Mouse (Mus musculus): Measurements from ENCODE around the gene Ptprcap. TPM values are rescaled to one million over a fixed set of nuclear protein-coding genes. Genes with fewer than 3 reads are reported as not detected.

Gene Ptprcap
- polyA plus RNA-seq, 1 experiment from 2014 or later = 0.74 TPM

DNA sequence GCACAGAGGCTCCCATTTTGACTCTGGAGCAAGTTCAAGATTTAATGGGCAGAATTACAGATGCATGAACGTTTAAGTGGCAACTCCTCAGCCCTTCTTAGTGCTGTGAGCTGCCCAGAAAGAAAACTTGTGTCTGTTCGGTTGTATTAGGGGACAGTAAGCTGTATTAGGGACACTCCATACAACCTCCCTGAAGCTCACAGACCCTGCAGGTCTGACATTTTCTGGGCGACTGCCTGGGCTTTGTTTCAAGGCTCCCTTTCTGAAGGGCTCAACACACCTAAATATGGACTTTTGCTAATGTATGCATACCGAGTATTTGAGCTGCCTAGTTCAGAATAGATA is 10.1 kb downstream of the Ptprcap start:
- WGBS = 36% methylated on average over 4 of the region's 4 CpGs
- Histone ChIP-seq H3K4me3 (replicated peaks) (peak overlapping the region; percentile 78), H3K4me1 (peaks cover 14% of the 10 kb centered on the region), H3K4me2 (peak overlapping the region; percentile 93), H3K27me3 (no peaks in the 10 kb centered on the region), H3K27ac (peak overlapping the region; percentile 61), H3K9ac (peak overlapping the region; percentile 74), H3K9me3 (no peaks in the 10 kb centered on the region), H3K36me3 (replicated peaks) (peaks cover 28% of the 10 kb centered on the region)
- peak; percentile 34 for ATAC-seq (ENCODE audit: low FRiP score)

DNA sequence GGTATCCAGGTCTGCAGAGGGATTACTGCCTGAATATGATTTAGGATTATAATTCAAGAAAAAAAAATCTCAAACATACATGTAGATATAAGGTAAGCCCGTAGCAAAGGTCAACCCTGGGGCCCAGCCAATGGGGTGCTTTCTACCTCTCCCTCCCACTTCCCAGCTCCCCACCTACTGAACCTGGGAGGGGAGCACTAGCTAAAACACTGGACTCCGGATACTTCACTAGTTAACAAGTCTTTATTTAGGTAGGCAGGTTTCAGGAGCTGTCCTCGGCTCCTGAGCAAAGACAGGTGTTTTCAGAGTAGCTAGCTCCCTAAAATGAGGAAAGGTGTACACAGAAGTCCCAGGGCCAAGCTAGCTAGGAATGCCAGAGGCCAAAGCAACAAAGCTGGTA is 10.7 kb downstream of the Ptprcap start:
- no peak for ATAC-seq (ENCODE audit: low FRiP score)
- Histone ChIP-seq H3K27ac (no peak overlapping the region), H3K27me3 (no peaks in the 10 kb centered on the region), H3K9me3 (no peaks in the 10 kb centered on the region), H3K4me3 (replicated peaks) (no peak overlapping the region), H3K4me2 (no peak overlapping the region), H3K9ac (no peak overlapping the region), H3K36me3 (replicated peaks) (peaks cover 23% of the 10 kb centered on the region), H3K4me1 (peaks cover 14% of the 10 kb centered on the region)
- WGBS = 83% methylated on average over 3 of the region's 3 CpGs

DNA sequence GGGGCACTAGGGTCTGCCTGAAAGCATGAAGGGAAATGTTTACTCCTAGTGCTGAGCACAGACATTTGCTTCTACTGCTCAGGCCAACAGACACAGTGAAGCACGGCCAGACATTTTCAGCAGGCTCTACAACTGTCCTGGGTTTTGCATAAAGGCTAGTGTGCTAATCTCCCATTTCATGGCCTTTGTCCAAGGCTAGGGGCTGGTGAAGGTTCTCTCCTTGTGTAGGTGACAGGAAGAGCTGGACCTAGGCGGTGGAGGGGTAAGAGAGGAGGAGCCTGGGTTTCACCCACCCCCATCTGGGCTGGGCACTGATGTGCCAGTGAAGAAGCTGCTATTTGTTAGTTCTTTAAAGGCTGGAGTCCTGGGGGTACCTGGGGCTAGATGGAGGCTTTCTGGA is 11.3 kb downstream of the Ptprcap start:
- Histone ChIP-seq H3K9ac (no peak overlapping the region), H3K9me3 (no peaks in the 10 kb centered on the region), H3K4me3 (replicated peaks) (no peak overlapping the region), H3K27me3 (no peaks in the 10 kb centered on the region), H3K4me2 (no peak overlapping the region), H3K27ac (no peak overlapping the region), H3K4me1 (peaks cover 15% of the 10 kb centered on the region), H3K36me3 (replicated peaks) (peaks cover 16% of the 10 kb centered on the region)
- 64% methylated on average over 2 of the region's 2 CpGs for WGBS
- ATAC-seq (ENCODE audit: low FRiP score) = no peak

DNA sequence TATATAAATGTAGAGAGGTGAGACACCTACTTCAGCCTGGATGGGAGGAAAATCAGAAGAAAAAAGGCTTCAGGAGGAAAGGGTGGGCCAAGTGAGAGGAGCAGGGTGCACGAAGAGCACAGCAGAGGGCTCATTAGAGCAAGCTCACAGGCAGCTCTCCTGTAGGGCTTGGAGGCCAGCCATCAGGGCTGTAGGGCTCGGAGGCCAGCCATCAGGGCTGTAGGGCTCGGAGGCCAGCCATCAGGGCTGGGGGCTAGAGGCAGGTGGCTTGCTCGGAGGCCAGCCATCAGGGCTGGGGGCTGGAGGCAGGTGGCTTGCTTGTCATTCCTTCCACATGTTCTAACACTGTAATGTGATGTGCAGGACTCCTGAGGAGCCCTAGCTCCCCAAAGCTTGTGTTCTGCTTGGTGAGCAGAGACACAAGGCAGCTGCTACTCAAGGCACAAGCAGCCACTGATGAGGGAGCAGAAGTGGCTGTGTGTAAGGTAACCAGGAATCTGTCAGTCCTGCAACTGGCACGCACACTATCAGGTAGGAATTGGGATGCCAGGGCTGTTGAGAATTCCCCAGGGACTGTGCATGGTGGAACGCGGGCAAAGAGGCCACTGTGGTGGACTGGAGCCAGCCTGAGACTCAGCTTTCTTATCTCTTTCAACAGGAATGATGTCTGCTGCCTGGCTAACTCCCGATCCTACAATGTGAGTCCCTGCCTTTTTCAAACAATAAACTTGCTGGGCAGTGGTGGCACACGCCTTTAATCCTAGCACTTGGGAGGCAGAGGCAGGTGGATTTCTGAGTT is 13.5 kb downstream of the Ptprcap start:
- Histone ChIP-seq H3K36me3 (replicated peaks) (peaks cover under 1% of the 10 kb centered on the region; the same call in 1 of the 2 replicates), H3K4me3 (replicated peaks) (no peak overlapping the region), H3K9ac (no peak overlapping the region), H3K27me3 (0 out of 2 replicates have a peak, but pooled peaks cover 5% of the 10 kb centered on the region), H3K9me3 (no peaks in the 10 kb centered on the region), H3K4me2 (no peak overlapping the region), H3K4me1 (peaks cover 21% of the 10 kb centered on the region), H3K27ac (no peak overlapping the region)
- WGBS = 77% methylated on average over 9 of the region's 9 CpGs
- no peak for ATAC-seq (ENCODE audit: low FRiP score)

DNA sequence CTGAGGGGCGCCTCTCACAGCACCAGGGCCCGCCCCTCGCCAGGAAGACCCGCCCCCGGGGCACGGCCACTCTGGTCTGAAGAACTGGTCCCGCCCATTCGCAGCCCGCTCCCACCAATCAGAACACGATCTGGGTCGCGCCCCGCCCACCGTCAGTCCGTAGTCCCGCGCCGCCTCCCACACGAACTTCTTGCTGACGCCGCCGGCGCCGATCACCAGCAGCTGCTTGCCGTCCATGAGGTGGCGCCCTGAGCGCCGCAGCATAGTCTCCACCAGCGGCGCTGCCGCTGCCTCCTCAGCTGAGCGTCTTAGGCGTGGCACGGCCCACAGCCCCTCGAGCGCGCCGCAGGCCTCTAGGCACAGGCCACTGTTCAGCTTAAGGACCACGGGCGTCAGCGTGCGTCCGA is 16.0 kb downstream of the Ptprcap start:
- H3K27ac ChIP-seq = peak overlapping the region; percentile 88
- H3K36me3 ChIP-seq (replicated peaks) = no peaks in the 10 kb centered on the region
- peaks cover 8% of the 10 kb centered on the region for H3K4me1 ChIP-seq
- H3K27me3 ChIP-seq = 0 out of 2 replicates have a peak, but pooled peaks cover 5% of the 10 kb centered on the region
- H3K9me3 ChIP-seq = no peaks in the 10 kb centered on the region
- peak overlapping the region; percentile 80 for H3K4me2 ChIP-seq
- peak overlapping the region; percentile 43 for H3K4me3 ChIP-seq (replicated peaks)
- peak; percentile 97 for ATAC-seq (ENCODE audit: low FRiP score)
- peak overlapping the region; percentile 84 for H3K9ac ChIP-seq
- under 1% methylated on average over 40 of the region's 43 CpGs for WGBS

GRCm38 (mm10) chr19:4169810-4170209 is 16.4 kb downstream of the Ptprcap start:
- 0 out of 2 replicates have a peak, but pooled peaks cover 5% of the 10 kb centered on the region for H3K27me3 ChIP-seq

DNA sequence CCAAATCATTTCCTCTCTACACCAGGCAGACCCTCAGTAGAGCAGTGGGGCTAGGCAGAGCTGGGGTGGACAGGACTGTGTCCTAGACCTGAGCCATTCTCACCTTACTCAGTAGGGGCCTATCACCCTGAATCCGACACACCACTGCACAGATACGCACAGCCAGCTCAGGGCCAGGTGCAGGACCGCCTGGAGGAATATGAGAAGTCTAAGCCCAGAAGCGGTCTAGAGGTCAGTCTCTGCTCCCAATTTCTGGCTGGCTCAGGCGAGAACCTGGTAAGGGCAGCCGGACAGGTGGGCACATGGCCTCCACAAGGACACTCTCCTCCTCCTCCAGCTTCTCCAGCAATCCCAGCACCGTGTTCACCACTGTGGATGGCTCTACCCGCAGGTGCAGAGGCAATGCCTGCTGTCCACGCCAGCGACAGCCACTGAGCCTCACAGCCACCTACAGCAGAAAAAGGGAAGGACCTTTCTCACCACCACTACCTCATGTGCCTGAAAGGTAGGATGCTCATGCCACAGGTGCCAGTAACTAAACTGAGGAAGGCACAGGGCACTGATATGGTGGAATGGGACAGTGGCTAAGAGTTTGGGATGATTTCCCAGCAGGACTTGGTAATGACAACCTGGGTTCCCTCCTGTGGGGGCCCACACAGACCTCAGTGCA is 17.5 kb downstream of the Ptprcap start:
- no peak overlapping the region for H3K27ac ChIP-seq

More at GRCm38 (mm10) chr19:4169810-4170209, 16.4 kb downstream of the Ptprcap start:
- peak overlapping the region; percentile 43 for H3K4me3 ChIP-seq (replicated peaks)
- ATAC-seq (ENCODE audit: low FRiP score) = peak; percentile 56
- 9% methylated on average over 27 of the region's 27 CpGs for WGBS
- peak overlapping the region; percentile 88 for H3K27ac ChIP-seq
- peak overlapping the region; percentile 80 for H3K4me2 ChIP-seq
- H3K4me1 ChIP-seq = peaks cover 8% of the 10 kb centered on the region
- H3K9ac ChIP-seq = peak overlapping the region; percentile 84
- H3K36me3 ChIP-seq (replicated peaks) = no peaks in the 10 kb centered on the region
- H3K9me3 ChIP-seq = no peaks in the 10 kb centered on the region

GRCm38 (mm10) chr19:4171393-4172290 is 18.2 kb downstream of the Ptprcap start:
- no peak overlapping the region for H3K4me3 ChIP-seq (replicated peaks)
- WGBS = 73% methylated on average over 13 of the region's 13 CpGs
- no peak overlapping the region for H3K27ac ChIP-seq

More for the DNA sequence above, 17.5 kb downstream of the Ptprcap start:
- Histone ChIP-seq H3K9me3 (no peaks in the 10 kb centered on the region), H3K27me3 (0 out of 2 replicates have a peak, but pooled peaks cover 5% of the 10 kb centered on the region), H3K36me3 (replicated peaks) (no peaks in the 10 kb centered on the region), H3K4me3 (replicated peaks) (no peak overlapping the region), H3K9ac (no peak overlapping the region), H3K4me1 (peaks cover 18% of the 10 kb centered on the region), H3K4me2 (no peak overlapping the region)
- 91% methylated on average over 10 of the region's 10 CpGs for WGBS
- no peak for ATAC-seq (ENCODE audit: low FRiP score)

GRCm38 (mm10) chr19:4172925-4173324 is 19.5 kb downstream of the Ptprcap start:
- no peak overlapping the region for H3K27ac ChIP-seq
- ATAC-seq (ENCODE audit: low FRiP score) = no peak
- H3K27me3 ChIP-seq = peaks cover 12% of the 10 kb centered on the region; the same call in 1 of the 2 replicates
- 61% methylated on average over 11 of the region's 11 CpGs for WGBS
- H3K9me3 ChIP-seq = no peaks in the 10 kb centered on the region
- H3K4me1 ChIP-seq = peaks cover 18% of the 10 kb centered on the region
- H3K4me3 ChIP-seq (replicated peaks) = no peak overlapping the region
- no peak overlapping the region for H3K4me2 ChIP-seq
- 0 out of 2 replicates have a peak overlapping the region, but pooled peaks have one; percentile 4 for H3K9ac ChIP-seq
- H3K36me3 ChIP-seq (replicated peaks) = no peaks in the 10 kb centered on the region

More at GRCm38 (mm10) chr19:4171393-4172290, 18.2 kb downstream of the Ptprcap start:
- H3K9ac ChIP-seq = no peak overlapping the region
- 0 out of 2 replicates have a peak, but pooled peaks cover 6% of the 10 kb centered on the region for H3K27me3 ChIP-seq
- H3K4me2 ChIP-seq = no peak overlapping the region
- no peaks in the 10 kb centered on the region for H3K9me3 ChIP-seq
- no peaks in the 10 kb centered on the region for H3K36me3 ChIP-seq (replicated peaks)
- no peak for ATAC-seq (ENCODE audit: low FRiP score)
- H3K4me1 ChIP-seq = peaks cover 18% of the 10 kb centered on the region

DNA sequence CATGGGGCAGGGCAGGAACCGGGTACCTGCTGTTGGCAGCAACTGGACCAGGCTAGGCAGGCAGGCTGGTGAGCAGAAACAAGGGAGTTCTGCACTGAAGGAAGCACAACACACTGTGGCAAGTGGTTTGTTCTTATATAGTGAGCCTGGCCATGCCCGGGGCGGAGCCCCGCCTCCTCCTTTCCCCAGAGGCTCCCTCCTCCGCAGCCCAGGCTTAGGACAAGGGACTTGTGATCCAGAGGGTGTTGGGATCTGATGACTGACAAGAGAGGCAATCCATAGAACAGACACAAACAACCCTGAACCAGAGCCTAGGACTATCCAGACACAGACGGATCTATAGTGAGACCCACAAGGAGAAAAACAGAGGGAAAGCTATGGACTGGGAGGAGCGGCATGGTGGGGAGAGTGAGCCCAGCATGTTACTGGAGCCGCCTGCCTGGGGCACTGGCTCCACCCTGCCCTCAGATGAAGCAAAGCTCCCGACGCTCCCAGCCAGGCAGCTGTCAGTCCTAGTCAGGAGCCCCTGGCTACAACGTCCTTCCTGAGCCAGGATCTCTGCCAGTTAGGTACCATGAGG is 22.1 kb downstream of the Ptprcap start, which contains the start of gene Carns1:
Gene Carns1 (minus strand): TSS at position 112 of the 580 bp plus-strand sequence.
- Histone ChIP-seq H3K27me3 (peaks cover 12% of the 10 kb centered on the region; the same call in 1 of the 2 replicates), H3K27ac (no peak within 1 kb of the TSS), H3K4me2 (peak within 1 kb of the TSS; percentile 40), H3K4me1 (peaks cover 10% of the 10 kb centered on the region), H3K36me3 (replicated peaks) (no peaks in the 10 kb centered on the region), H3K9me3 (no peaks in the 10 kb centered on the region), H3K4me3 (replicated peaks) (0 out of 2 replicates have a peak within 1 kb of the TSS, but pooled peaks have one; percentile 0), H3K9ac (peak within 1 kb of the TSS; percentile 45)
- peak; percentile 65; the same call in 1 of the 2 replicates for ATAC-seq (ENCODE audit: low FRiP score)
- WGBS = 3% methylated on average over 11 of the region's 11 CpGs

GRCm38 (mm10) chr19:4180411-4180810 is 27.0 kb downstream of the Ptprcap start:
- Histone ChIP-seq H3K27ac (no peak overlapping the region), H3K4me3 (replicated peaks) (no peak overlapping the region), H3K4me2 (no peak overlapping the region), H3K9me3 (no peaks in the 10 kb centered on the region), H3K36me3 (replicated peaks) (no peaks in the 10 kb centered on the region), H3K9ac (no peak overlapping the region), H3K4me1 (peaks cover 11% of the 10 kb centered on the region), H3K27me3 (peaks cover 7% of the 10 kb centered on the region; the same call in 1 of the 2 replicates)
- ATAC-seq (ENCODE audit: low FRiP score) = no peak
- WGBS = 84% methylated on average over 7 of the region's 7 CpGs

Measured in forebrain, embryonic 12.5 days (tissue).